Mouse (Mus musculus): ENCODE measurements around the gene Lce3b. TPM values are rescaled to one million over a fixed set of nuclear protein-coding genes. Genes with fewer than 3 reads are reported as not detected.
A peak's percentile ranks its signal among the peaks of the same experiment; 100 is the strongest.

The Lce3b gene
- polyA plus RNA-seq, 1 experiment, result not detected

DNA sequence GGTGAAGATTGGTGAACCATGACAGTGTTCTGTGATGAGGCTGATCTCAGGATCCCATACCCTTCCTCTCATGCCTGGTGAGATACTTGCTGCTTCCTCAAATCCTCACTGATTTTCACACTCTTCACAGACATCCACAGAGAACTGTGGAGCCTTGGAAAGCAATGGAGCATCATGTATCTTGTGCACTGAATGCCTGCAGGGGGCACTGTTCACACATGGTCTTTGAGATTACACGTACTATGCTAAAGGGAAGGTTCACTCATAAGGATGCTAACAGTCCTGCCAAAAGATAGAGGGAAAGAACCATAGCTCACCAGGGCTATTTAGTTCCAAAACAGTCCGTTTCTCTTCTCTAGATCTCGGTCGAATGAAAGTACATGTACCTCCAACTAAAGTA, 12.4 kb upstream of the Lce3b start:
- TF ChIP-seq POLR2A (IDR thresholded peaks at IDR 0.05; ENCODE audit: low read depth, low read length), result no peak
- TF ChIP-seq CTCF (conservative IDR thresholded peaks at IDR 0.05; ENCODE audit: insufficient read depth, insufficient read length, low read depth, low read length), result peak; percentile 24; the same call in 1 of the 2 replicates
- 56% methylated on average over 4 of the region's 4 CpGs for WGBS
- DNase-seq, result no peak

DNA sequence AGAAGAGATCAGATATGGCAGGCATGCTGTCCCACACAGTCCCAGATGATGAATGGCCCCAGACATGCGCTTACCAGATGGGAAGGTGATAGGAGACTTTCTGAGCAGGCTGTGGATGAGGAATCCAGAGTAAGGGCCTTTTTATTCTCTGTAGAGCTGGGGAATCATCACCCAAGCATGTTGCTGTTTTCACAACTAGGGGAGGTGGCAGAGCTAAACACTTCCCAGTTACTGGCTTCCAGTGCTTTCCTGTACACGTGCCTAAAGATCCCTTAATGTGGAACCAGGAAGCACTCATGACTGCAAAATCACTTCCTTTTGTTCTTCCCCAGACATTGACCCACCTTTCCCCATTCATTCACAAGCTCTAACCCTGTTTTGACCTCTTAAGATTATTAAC, 6.6 kb upstream of the Lce3b start, which contains the start of gene Lce3a:
Gene Lce3a, minus strand, starts transcription at position 101 of the 400 bp plus-strand sequence.
- Histone ChIP-seq H3K27me3 (replicated peaks; ENCODE audit: control insufficient read depth, insufficient read depth, low read length) (no peaks in the 10 kb centered on the region), H3K27ac (ENCODE audit: insufficient read depth, low read depth, low read length) (no peak within 1 kb of the TSS), H3K36me3 (ENCODE audit: control insufficient read depth, insufficient read depth, low read length) (no peaks in the 10 kb centered on the region), H3K4me3 (ENCODE audit: insufficient read depth, low read depth, low read length) (no peak within 1 kb of the TSS), H3K4me1 (ENCODE audit: control insufficient read depth, insufficient read depth, low read length) (no peaks in the 10 kb centered on the region)
- WGBS, result 58% methylated on average over 2 of the region's 2 CpGs
- DNase-seq, result no peak
- TF ChIP-seq CTCF (conservative IDR thresholded peaks at IDR 0.05; ENCODE audit: insufficient read depth, insufficient read length, low read depth, low read length), result no peak
- TF ChIP-seq POLR2A (IDR thresholded peaks at IDR 0.05; ENCODE audit: low read depth, low read length), result no peak

More for the DNA sequence above, 12.4 kb upstream of the Lce3b start:
- Histone ChIP-seq H3K4me1 (ENCODE audit: control insufficient read depth, insufficient read depth, low read length) (no peaks in the 10 kb centered on the region), H3K36me3 (ENCODE audit: control insufficient read depth, insufficient read depth, low read length) (no peaks in the 10 kb centered on the region), H3K27ac (ENCODE audit: insufficient read depth, low read depth, low read length) (no peak overlapping the region), H3K27me3 (replicated peaks; ENCODE audit: control insufficient read depth, insufficient read depth, low read length) (no peaks in the 10 kb centered on the region), H3K4me3 (ENCODE audit: insufficient read depth, low read depth, low read length) (no peak overlapping the region)

DNA sequence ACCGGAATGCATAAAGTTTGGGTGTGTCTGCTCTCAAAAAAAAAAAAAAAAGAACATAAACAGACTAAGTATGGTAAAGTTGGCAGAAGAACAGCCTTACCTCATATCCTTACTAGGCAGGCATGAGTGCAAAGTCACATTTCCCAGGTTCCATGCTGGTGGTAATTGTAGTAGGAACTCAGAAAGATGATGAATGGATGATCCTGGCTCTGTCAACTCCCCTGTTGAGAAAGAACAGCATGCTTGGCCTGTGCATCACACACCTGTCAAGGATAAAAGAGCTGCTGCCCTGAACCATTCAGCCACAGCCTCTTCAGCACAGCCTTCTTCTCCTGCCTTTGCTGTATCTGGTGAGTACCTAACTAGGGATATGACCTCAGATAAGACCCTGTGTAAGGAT, 11.4 kb downstream of the Lce3b start, which contains the start of gene Lce3c:
Gene Lce3c, plus strand, starts transcription at position 301 of the 400 bp plus-strand sequence.
- no peak for DNase-seq
- no peak within 1 kb of the TSS for H3K27ac ChIP-seq (ENCODE audit: insufficient read depth, low read depth, low read length)
- no peaks in the 10 kb centered on the region for H3K4me1 ChIP-seq (ENCODE audit: control insufficient read depth, insufficient read depth, low read length)
- no peaks in the 10 kb centered on the region for H3K36me3 ChIP-seq (ENCODE audit: control insufficient read depth, insufficient read depth, low read length)
- H3K4me3 ChIP-seq (ENCODE audit: insufficient read depth, low read depth, low read length), result no peak within 1 kb of the TSS
- TF ChIP-seq CTCF (conservative IDR thresholded peaks at IDR 0.05; ENCODE audit: insufficient read depth, insufficient read length, low read depth, low read length) (no peak), POLR2A (IDR thresholded peaks at IDR 0.05; ENCODE audit: low read depth, low read length) (no peak)
- H3K27me3 ChIP-seq (replicated peaks; ENCODE audit: control insufficient read depth, insufficient read depth, low read length), result no peaks in the 10 kb centered on the region
- 49% methylated on average over 1 of the region's 1 CpGs for WGBS

DNA sequence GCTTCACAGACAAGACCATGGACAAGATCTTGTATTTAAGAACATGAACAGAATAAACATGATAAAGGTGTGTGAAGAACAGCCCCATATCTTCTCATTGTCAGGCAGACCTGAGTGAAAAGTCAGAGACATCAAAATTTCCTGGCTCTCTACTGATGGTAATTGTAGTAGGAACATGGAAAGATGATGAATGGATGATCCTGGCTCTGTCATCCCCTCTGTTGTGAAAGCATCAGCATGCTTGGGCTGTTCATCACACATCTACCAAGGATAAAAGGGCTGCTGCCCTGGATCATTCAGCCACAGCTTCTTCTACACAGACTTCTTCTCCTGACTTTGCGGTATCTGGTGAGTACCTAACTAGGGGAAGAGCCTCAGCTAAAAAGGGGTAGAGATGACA, 24.3 kb downstream of the Lce3b start, which contains the start of gene Lce3d:
Gene Lce3d, plus strand, starts transcription at position 301 of the 400 bp plus-strand sequence.
- no peak within 1 kb of the TSS for H3K4me3 ChIP-seq (ENCODE audit: insufficient read depth, low read depth, low read length)
- no peak for DNase-seq
- 94% methylated on average over 1 of the region's 1 CpGs for WGBS
- no peaks in the 10 kb centered on the region for H3K27me3 ChIP-seq (replicated peaks; ENCODE audit: control insufficient read depth, insufficient read depth, low read length)
- no peaks in the 10 kb centered on the region for H3K4me1 ChIP-seq (ENCODE audit: control insufficient read depth, insufficient read depth, low read length)
- no peaks in the 10 kb centered on the region for H3K36me3 ChIP-seq (ENCODE audit: control insufficient read depth, insufficient read depth, low read length)
- TF ChIP-seq POLR2A (IDR thresholded peaks at IDR 0.05; ENCODE audit: low read depth, low read length) (no peak), CTCF (conservative IDR thresholded peaks at IDR 0.05; ENCODE audit: insufficient read depth, insufficient read length, low read depth, low read length) (no peak)
- no peak within 1 kb of the TSS for H3K27ac ChIP-seq (ENCODE audit: insufficient read depth, low read depth, low read length)

DNA sequence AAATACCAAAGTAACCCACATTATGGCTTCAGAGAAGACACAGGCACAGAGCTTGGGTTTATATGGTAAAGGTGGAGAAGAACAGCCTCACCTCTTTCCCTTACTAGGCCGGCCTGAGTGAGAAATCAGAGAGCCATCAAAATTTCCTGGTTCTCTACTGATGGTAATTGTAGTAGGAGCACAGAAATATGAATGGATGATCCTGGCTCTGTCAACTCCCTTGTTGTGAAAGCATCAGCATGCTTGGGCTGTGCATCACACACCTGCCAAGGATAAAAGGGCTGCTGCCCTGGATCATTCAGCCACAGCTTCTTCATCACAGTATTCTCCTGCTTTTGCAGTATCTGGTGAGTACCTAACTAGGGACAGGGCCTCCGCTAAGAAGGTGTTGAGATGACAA, 34.0 kb downstream of the Lce3b start, which contains the start of gene Lce3e:
Gene Lce3e, plus strand, starts transcription at position 301 of the 400 bp plus-strand sequence.
- Histone ChIP-seq H3K27me3 (replicated peaks; ENCODE audit: control insufficient read depth, insufficient read depth, low read length) (no peaks in the 10 kb centered on the region), H3K27ac (ENCODE audit: insufficient read depth, low read depth, low read length) (no peak within 1 kb of the TSS), H3K36me3 (ENCODE audit: control insufficient read depth, insufficient read depth, low read length) (no peaks in the 10 kb centered on the region), H3K4me3 (ENCODE audit: insufficient read depth, low read depth, low read length) (no peak within 1 kb of the TSS), H3K4me1 (ENCODE audit: control insufficient read depth, insufficient read depth, low read length) (no peaks in the 10 kb centered on the region)
- DNase-seq, result no peak
- WGBS, result 93% methylated on average over 2 of the region's 2 CpGs
- no peak for TF ChIP-seq POLR2A (IDR thresholded peaks at IDR 0.05; ENCODE audit: low read depth, low read length)
- TF ChIP-seq CTCF (conservative IDR thresholded peaks at IDR 0.05; ENCODE audit: insufficient read depth, insufficient read length, low read depth, low read length), result no peak

DNA sequence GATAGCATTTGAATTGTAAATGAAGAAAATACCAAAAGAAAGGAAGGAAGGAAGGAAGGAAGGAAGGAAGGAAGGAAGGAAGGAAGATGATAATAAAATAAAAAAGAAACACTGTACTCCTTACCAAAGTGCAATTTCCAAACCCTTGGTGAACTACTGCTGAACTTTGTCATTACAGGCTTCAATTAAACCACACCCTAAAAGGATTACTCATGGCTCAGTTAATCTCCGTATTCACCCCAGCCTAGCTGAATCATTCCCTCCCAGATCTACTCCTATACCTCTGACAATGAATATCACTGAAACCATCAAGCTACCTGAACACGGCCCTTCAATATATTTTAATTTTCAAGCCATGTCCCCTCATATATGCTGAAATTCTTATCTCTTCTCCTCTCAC, 45.7 kb downstream of the Lce3b start:
- H3K4me1 ChIP-seq (ENCODE audit: control insufficient read depth, insufficient read depth, low read length), result no peaks in the 10 kb centered on the region
- H3K36me3 ChIP-seq (ENCODE audit: control insufficient read depth, insufficient read depth, low read length), result no peaks in the 10 kb centered on the region
- H3K27ac ChIP-seq (ENCODE audit: insufficient read depth, low read depth, low read length), result no peak overlapping the region
- WGBS, result 77% methylated on average over 2 of the region's 2 CpGs
- no peaks in the 10 kb centered on the region for H3K27me3 ChIP-seq (replicated peaks; ENCODE audit: control insufficient read depth, insufficient read depth, low read length)
- DNase-seq, result no peak
- H3K4me3 ChIP-seq (ENCODE audit: insufficient read depth, low read depth, low read length), result no peak overlapping the region
- TF ChIP-seq CTCF (conservative IDR thresholded peaks at IDR 0.05; ENCODE audit: insufficient read depth, insufficient read length, low read depth, low read length) (no peak), POLR2A (IDR thresholded peaks at IDR 0.05; ENCODE audit: low read depth, low read length) (no peak)

Other genes with a start within 250 kb of the Lce3b start
- gene Lce1d, start 245.8 kb upstream of the Lce3b start, polyA plus RNA-seq (2012; rRNA removed), result not detected in 2 replicates
- gene Lce1e, start 223.9 kb upstream of the Lce3b start, polyA plus RNA-seq (2012; rRNA removed), result not detected in 2 replicates
- not detected in 2 replicates for gene Lce1f, start 212.6 kb upstream of the Lce3b start, polyA plus RNA-seq (2012; rRNA removed)
- gene Gm38119, start 193.9 kb upstream of the Lce3b start, polyA plus RNA-seq (2012; rRNA removed), result not detected in 2 replicates
- not detected in 2 replicates for gene Lce1g, start 180.6 kb upstream of the Lce3b start, polyA plus RNA-seq (2012; rRNA removed)
- gene Lce1h, start 167.9 kb upstream of the Lce3b start, polyA plus RNA-seq (2012; rRNA removed), result not detected in 2 replicates
- gene Lce1i, start 154.1 kb upstream of the Lce3b start, polyA plus RNA-seq (2012; rRNA removed), result not detected in 2 replicates
- not detected in 2 replicates for gene Lce1j, start 142.5 kb upstream of the Lce3b start, polyA plus RNA-seq (2012; rRNA removed)
- not detected in 2 replicates for gene Lce1k, start 125.1 kb upstream of the Lce3b start, polyA plus RNA-seq (2012; rRNA removed)
- gene Kprp, start 105.7 kb upstream of the Lce3b start, polyA plus RNA-seq (2012; rRNA removed), result not detected in 2 replicates
- not detected in 2 replicates for gene Lce1l, start 81.7 kb upstream of the Lce3b start, polyA plus RNA-seq (2012; rRNA removed)
- gene 2310050C09Rik, start 62.8 kb upstream of the Lce3b start, polyA plus RNA-seq (2012; rRNA removed), result not detected in 2 replicates
- gene Lce3a, start 6.7 kb upstream of the Lce3b start, polyA plus RNA-seq (2012; rRNA removed), result not detected in 2 replicates
- not detected in 2 replicates for gene Lce3c, start 11.5 kb downstream of the Lce3b start, polyA plus RNA-seq (2012; rRNA removed)
- gene Lce3d, start 24.4 kb downstream of the Lce3b start, polyA plus RNA-seq (2012; rRNA removed), result not detected in 2 replicates
- gene Lce3e, start 34.1 kb downstream of the Lce3b start, polyA plus RNA-seq (2012; rRNA removed), result not detected in 2 replicates
- not detected in 2 replicates for gene Lce3f, start 59.2 kb downstream of the Lce3b start, polyA plus RNA-seq (2012; rRNA removed)
- not detected in 2 replicates for gene Crct1, start 82.7 kb downstream of the Lce3b start, polyA plus RNA-seq (2012; rRNA removed)
- not detected in 2 replicates for gene Lce1m, start 86.1 kb downstream of the Lce3b start, polyA plus RNA-seq (2012; rRNA removed)
- not detected in 2 replicates for gene Gm4858, start 135.8 kb downstream of the Lce3b start, polyA plus RNA-seq (2012; rRNA removed)
- not detected in 2 replicates for gene Crnn, start 211.8 kb downstream of the Lce3b start, polyA plus RNA-seq (2012; rRNA removed)